Mouse (Mus musculus) left cerebral cortex, postnatal 4 days (tissue): Measurements from ENCODE around the gene Bscl2. TPM values are rescaled to one million over a fixed set of nuclear protein-coding genes. Genes with fewer than 3 reads are reported as not detected.

ENCODE experiments used
- DNase-seq: peaks from one replicate; pipeline ENCODE4 v3.0.0-alpha.2; 2022
- intact Hi-C: fragments of 180-260 bp; cut with DNase I; formaldehyde crosslinking; loops from one replicate; pipeline ENCODE4 v1.15.1; 2025
- total RNA-seq, 2 experiments: library from RNA; stranded (reverse); gene quantifications; 2 replicates each; pipeline ENCODE4 v1.2.3; 2021

Bscl2 gene
- 10 to 100 TPM; 76.9 to 78.4 TPM for total RNA-seq

DNA sequence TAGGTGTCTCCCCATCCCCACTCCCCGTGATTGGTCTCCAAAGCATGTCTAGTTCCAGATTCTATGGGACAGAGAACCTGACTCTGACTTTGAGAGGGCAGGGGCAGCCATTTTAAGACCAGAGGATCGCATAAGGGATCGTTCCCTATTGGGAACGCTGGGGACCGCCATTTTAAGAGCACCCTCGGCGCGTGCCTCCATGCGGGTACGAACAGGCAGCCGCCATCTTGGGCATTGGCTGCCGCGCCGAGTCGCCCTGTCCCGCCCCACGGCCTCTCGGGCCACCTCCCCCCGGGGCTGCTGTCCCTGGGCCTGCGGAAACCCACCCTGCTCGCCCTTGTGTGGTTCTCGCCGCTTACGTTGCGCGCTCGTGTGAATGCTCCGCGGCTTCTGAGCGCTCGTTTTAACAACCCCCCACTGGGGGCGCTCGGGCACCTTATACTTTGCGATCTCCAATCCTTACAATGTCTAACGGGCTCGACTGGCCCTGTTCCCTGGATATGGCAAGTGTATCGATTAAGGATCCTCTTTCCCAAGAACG is at the start of gene Bscl2:
Bscl2 (plus strand) TSS at position 217 of the 541 bp plus-strand sequence.
- intact Hi-C loops: loop anchor here (10.0 kb wide), 1 partner anchor 107 kb away; the partner anchor contains the start of gene Mta2
- DNase-seq: peak; percentile 89

DNA sequence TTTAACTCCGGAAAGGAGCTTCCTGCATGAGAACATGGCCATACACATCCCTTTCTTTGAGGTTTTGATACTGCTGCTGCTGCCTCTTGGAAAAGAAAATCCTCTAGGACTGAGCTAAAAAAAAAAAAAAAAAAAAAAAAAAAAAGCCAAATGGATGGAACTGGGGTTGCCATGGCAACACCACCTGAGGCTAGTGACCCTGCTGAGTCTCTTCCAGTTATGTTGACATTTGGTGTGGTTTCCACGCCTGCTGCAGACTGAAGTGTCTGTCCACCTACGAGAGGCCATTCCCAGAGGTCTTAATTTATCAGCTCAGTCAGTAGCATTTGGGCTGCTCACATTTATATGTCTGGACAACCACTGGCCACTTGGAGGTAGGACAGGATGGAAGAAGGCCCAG is 48.7 kb upstream of the Bscl2 start:
- intact Hi-C loops: no loop called here
- peak; percentile 54 for DNase-seq

DNA sequence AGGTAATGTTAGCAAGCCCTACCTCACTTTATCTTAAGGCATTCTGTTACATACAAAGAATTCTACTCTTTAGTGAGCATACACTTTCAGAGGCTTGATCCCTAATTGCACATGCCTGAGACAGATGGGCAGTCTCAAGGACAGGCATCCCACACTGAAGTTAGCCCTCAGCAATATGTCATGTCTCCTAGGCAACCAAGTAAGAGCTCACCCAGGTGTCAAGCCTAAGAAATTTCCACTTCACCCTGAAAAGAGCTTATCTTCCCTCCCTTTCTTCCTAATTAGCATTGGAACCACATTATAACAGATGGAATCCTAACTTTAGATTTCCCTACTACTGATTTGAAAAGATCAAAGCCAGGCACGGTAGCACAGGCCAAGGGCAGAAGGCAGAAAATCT is 48.1 kb upstream of the Bscl2 start:
- intact Hi-C loops: no loop called here
- DNase-seq: no peak

DNA sequence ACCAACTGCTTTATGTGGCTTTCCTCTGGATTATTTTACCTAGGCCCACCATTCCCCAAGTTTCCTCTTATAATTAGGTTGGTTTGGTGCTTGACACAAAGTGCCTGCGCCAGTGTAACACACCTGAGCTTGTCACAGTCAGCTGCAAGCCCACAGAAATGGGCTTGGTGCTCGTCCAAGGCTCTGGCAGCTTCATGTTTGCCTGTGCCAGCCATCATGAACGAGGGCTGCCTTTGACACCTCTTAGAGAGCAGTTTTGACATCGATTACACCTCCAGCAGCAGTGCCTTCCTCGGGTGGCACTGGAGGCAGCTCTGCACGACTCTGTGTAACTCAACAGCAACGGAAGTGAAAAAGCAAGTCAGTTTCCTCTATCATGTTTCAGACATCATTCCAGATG is 47.1 kb upstream of the Bscl2 start:
- intact Hi-C loops: no loop called here
- peak; percentile 26 for DNase-seq

DNA sequence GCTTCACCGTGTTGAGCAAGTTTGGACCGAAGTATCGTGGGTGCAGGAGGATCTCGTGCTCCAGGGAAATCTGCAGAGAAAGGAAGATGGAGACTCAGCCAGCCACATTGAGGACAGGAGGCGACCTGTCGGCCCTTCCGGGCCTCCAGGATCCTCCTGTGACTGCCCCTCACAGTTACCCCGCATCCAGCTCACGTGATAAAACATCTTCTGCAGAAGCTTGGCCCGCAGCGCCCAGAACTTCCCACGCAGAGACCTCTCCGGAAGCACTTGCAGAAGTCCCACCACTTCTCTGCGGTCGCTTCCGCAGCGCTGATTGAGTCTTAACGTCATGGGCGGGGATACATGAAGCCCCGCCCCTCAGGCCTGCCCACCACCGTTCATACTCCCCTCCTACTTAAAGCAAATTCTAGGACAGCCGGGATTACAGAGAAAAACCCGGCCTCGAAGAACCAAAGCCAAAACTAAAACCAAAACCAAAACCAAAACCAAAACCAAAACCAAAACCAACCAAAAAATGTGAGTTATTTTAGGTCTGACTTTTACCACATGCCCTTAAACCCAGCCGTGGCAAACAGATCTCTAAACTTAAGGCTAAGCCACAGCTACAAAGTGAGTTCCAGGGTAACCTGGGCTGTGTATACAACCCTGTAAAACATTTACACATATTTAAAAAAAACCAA is 38.9 kb upstream of the Bscl2 start, which contains the start of gene Polr2g:
Polr2g (minus strand) TSS at position 314 of the 683 bp plus-strand sequence.
- DNase-seq: peak; percentile 90
- intact Hi-C loops: no loop called here

DNA sequence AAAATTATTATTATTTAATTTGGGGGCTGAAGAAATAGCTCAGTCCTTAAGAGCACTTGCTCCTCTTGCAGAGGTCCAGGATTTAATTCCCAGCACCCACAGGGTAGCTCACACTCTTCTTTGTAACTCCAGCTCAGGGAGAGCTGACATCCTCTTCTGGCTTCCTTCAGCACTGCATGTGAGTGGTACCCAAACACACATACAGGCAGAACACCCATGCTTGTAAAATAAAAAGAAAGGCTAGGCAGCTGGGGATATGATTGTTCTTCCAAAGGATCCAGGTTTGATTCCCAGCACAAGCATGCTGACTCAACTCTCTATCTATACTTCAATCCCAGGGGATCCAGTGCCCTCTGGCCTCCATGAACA is 38.3 kb upstream of the Bscl2 start:
- no peak for DNase-seq
- intact Hi-C loops: no loop called here

DNA sequence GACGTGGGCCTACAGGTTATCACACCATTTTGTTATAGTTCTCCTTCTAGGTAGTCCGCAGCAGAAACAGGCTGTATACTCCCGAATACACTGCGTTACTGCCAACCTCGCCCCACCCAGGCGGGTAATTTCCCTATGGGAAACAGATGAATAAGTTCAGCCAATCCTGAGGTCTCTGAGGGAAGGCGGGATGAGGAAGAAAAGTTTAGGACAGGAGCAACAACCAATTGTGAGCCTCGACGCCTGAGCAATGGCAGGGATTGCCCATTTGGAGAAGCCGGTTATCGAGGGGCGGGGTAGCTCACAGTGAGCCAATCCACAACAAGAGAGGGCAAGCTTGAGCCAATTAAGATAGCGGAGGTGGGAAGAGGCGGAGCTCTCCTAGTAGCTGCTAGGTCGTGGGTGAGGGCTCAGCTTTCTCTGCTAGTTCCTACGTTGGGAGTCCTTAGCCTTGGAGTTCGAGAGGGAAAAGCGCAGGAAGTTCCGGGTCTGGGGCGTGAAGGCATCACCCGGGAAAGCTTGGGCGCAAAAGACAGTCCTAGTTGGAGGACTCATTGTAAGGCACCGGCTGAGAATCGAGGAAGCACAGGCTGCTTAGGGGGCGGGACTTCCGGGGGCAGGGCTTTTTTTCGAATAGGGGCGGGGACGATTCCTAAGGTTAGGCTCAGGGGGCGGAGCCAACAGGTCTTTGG is 35.0 kb upstream of the Bscl2 start, which contains the start of gene Zbtb3:
Zbtb3 (plus strand) TSS at position 426 of the 692 bp plus-strand sequence.
- peak; percentile 95 for DNase-seq
- intact Hi-C loops: no loop called here

DNA sequence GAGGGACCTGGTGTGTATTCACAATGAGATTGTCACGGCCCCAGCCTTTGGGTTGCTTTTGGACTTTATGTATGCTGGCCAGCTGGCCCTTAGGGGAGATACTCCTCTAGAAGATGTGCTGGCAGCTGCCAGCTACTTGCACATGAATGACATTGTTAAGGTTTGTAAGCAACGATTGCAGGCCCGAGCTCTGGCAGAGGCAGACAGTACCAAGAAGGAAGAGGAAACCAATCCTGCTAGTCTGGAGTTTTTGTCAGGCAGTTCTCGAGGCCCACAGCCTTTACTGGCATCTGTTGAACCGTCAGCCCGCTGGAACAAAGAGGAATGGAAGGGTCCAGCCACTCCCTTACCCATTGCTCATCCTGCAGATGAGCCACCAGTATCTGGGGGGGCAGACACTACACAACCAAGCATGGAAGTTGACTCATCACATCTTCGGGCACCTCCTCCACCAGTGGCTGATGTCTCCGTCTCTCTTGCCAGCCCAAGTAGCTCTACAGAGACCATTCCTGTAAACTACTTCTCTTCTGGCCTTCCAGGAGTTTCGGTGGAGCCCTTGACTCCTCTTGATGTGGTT is 34.0 kb upstream of the Bscl2 start:
- intact Hi-C loops: no loop called here
- DNase-seq: no peak

DNA sequence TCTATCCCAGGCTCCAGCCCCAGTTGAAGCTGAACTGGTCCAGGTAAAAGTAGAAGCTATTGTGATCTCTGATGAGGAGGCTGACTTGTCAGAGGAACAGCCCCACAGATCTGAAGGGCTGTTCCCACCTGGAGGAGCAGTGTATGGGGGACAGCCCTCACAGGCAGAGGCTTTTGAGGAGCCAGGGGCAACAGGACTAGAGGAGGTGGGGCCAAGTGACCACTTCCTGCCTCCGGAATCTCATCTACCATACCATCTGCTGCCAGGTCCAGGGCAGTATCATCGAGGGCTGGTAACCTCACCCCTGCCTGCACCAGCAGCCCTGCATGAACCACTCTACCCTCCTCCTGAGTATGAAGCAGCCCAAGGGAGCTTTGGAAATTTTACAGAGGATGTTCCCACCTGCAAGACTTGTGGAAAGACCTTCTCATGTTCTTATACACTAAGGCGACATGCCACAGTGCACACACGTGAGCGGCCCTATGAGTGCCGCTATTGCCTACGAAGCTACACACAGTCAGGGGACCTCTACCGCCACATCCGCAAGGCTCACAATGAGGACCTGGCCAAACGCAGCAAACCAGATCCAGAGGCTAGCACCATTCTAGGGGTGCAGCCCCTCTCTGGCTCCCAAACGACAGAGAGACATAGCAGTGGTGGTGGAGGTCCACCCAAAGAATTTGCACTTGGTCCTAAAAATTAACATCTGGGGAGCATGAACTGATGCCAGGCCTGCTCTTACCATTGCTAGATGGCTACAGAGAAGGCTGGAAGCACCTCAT is 33.2 kb upstream of the Bscl2 start:
- intact Hi-C loops: no loop called here
- DNase-seq: no peak

DNA sequence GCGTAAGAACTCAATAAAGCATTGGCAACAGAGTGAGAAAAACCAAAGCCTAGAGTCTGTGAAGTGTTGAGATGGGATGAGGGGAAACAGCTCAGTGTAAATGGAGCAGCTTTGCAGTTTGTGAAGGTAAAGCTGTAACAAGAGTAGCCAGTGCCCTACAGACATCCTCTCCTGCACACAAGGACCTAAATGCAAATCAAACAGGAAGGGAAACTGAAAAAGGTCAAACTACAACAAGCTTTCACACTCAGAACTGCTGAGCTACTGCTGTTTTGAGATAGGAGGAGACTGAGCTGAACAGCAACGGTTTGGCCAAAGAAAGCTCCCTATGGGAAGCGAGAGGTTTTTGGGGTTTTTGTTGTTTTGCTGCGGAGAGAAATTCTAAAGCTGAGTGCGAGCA is 30.5 kb upstream of the Bscl2 start:
- DNase-seq: no peak
- intact Hi-C loops: no loop called here

DNA sequence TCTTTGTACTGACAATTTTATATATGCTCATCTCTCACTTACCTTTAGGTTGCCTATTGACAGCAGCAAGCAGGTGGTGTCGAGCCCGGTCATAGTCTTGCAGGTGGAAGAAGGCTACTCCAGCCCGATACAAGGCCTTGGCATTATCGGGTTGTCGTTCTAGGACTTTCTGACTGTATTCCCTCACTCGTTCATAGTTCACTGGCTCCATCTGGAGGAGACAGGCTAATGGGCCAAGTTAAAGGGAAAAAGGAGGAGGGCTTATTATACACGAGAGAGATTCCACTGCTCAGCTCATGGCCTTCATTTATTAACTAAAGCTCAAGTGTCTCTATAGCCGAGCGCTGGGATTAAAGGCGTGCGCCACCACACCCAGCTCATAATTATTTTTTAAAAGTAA is 21.5 kb upstream of the Bscl2 start:
- DNase-seq: no peak
- intact Hi-C loops: no loop called here

DNA sequence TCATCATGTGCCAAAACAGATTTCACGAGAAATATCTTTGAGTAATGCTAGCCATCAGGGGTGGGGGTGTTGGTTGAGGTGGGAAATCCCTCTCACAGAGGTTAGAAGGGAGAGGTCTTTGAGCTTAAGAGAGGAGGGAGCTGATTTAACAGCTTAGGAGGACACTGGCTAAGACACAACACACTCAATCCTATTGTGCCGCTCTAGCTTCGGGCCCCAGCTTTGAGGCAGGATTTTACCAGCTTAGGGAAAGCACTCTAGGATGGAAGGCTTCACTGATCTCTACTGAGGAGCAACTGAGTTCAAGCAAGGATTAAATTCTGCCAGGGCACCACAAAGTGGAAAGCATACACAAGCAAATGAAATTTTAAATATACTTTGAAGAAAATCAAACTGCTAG is 20.3 kb upstream of the Bscl2 start:
- no peak for DNase-seq
- intact Hi-C loops: no loop called here

DNA sequence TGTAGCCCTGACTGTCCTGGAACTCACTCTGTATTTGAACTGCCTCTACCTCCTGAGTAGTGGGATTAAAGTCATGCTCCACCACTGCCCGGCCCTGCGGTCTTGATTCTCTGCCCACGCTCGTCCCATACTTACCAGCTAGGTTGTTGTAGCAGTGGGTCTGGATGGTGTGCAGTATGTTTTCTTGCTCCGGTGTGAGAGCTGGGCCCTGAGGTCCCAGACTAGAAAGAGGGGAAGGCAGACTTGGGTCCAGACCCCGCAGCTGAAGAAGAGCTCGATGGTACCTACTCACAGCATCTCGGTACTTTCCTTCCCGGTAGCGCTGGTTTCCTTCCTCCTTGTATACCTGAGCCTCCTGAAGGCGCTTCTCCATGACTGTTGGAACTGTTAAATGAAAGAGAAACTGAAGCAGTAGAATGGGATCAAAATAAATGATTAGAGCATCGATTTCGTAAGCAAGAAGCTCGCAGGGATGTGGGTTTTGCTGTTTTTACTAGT is 18.9 kb upstream of the Bscl2 start:
- intact Hi-C loops: no loop called here
- DNase-seq: no peak

DNA sequence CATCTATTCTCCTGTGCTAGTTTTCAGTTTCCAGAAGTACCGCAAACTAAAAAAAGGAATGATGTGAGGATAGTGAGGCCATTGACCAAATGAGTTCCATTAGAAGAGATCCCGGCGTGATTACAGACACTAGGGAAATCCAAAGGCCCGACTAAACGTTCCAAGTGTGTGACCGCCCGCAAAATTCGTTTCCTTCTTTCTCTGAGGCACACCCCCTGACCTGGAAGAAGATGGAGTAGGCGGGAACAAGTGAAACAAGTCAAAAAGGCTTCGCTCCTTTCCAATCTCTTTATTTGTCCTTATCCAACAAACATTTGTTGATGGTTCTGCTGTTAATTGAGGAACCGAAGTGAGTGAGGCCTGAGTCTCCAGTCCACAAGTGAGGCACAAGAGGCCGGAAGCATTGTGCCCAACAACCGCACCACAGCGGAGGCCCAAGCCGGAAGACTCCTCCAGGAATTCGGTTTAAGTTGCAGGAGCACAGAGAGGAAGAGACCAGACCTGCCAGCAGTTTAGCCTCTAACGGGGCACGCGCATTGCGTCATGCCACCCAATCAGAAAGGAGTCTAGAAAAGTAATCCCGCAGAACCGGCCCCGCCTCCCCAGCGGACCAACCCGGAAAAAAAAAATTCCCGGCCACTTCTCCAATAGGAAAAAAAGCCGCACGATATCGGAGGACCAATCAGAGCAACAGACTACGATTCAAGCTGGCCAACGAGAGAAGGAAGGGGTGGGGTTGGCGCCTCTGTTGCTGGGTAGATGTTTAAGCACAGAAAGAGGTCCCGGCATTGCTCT is 18.3 kb upstream of the Bscl2 start, which contains the start of gene Ttc9c:
Ttc9c (minus strand) TSS at position 533 of the 795 bp plus-strand sequence.
- peak; percentile 97 for DNase-seq
- intact Hi-C loops: no loop called here

DNA sequence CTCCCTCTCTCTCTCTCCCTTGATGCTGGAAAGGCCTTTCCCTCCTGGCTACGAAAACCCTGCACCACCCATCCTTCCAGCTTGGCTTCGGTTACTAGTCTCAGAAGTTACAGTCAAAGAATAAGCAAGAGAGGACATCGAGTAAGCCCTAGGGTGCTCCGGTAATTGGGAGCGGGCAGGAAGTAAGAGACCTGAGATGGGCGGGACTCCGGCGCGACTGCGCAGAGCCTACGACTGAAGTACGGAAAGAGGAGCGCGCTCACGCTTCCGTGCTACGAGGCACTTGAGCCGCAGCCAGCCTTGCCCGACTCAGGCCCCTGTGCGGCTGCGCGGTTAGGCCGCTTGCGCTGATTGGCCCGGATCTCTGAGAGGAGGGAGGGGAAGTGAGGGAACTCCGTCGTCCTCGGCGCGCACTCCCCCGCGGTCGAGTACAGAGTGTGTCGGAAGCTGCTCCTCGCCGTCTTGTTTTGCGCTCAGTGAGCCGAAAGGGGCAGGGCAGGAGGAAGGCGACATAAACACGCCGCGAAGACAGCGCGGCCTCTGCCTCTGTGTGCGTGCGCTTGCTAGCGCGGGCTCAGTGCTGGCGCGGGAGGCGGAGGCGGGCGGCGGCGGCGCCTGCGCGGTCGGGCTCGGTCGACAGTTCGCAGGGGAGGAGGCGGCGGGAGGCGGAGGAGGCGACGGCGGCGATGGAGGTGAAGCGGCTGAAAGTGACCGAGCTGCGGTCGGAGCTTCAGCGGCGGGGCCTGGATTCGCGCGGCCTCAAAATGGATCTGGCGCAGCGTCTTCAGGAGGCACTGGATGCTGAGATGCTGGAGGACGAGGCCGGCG is 17.5 kb upstream of the Bscl2 start, which contains the start of gene Hnrnpul2:
Hnrnpul2 (plus strand) TSS at position 415 of the 828 bp plus-strand sequence.
- DNase-seq: peak; percentile 99
- intact Hi-C loops: loop anchor here (10.0 kb wide), 1 partner anchor 65 kb away; the partner anchor contains the start of gene Nxf1

DNA sequence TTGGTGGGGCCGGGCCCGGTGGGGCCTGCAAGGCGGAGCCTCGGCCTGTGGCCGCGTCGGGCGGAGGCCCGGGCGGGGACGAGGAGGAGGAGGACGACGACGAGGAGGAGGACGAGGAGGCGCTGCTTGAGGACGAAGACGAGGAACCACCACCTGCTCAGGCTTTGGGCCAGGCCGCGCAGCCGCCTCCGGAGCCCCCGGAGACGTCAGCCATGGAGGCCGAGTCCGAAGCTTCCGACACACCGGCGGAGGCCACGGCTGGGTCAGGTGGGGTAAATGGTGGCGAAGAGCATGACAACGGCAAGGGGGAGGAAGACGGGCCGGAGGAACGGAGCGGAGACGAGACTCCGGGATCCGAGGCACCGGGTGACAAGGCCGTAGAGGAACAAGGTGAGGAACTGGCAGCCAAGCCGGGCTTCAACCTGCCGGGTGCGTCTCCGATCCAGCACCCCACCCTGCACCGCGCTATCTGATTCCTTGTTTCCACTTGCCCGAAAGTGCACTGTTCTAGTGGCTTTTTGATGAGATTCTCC is 16.8 kb upstream of the Bscl2 start:
- DNase-seq: no peak

DNA sequence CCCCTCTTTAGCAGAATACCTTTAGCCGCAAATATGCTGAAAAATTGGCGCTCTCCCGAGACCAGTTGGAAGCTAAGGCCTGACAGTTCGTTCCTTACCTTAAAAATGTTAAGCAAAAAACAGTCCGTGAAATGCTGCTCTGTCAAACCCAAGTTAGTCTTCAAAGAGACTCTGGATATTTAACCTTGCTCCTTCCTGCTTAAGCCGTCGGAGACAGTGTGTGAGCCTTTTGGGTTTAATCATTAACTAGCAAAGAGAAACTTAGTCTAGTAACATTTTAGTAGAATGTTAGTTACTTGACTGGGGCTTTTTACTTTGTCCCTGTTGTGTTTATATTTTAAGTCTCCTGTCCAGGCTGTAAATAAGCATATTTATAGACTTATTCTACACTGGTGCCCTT is 16.1 kb upstream of the Bscl2 start:
- DNase-seq: no peak
- intact Hi-C loops: loop anchor here (10.0 kb wide), 1 partner anchor 66 kb away; the partner anchor contains the start of gene Nxf1

More for the DNA sequence above, 16.8 kb upstream of the Bscl2 start:
- intact Hi-C loops: loop anchor here (10.0 kb wide), 1 partner anchor 66 kb away; the partner anchor contains the start of gene Nxf1

DNA sequence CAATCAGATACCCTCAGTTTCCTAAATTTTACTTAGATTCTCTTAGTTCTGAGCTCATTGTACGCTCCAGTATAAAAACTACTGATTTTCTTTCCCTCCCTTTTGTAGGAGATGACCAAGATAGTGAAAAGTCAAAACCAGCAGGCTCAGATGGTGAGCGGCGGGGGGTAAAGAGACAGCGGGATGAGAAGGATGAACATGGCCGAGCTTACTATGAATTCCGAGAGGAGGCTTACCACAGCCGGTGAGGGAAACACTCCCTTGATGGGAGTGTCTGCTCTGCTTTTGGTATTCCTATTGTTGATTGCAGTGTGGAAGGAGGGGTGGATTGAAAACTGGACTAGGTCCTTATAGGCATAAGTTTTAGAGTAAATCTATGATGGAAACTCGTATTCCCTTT is 14.6 kb upstream of the Bscl2 start:
- DNase-seq: peak; percentile 51
- intact Hi-C loops: loop anchor here (10.0 kb wide), 1 partner anchor 68 kb away; the partner anchor contains the start of gene Nxf1
